Mouse (Mus musculus): ENCODE measurements around the gene Bud23. TPM values are rescaled to one million over a fixed set of nuclear protein-coding genes. Genes with fewer than 3 reads are reported as not detected.
"Not testable (repeated sequence)": the region's sequence is repeated elsewhere in the genome, so short reads cannot be mapped to it uniquely, and the experiment has no call there.

The Bud23 gene
- polyA plus RNA-seq (2016; fragmentation: Nextera tagmentation; extraction: Ambion mirVana), result 63.6 and 68.5 TPM in 2 replicates

- Histone ChIP-seq H3K36me3 (peaks cover 47% of the 10 kb centered on the region), H3K4me2 (peak within 1 kb of the TSS; percentile 94), H3K9ac (peak within 1 kb of the TSS; percentile 91), H3K4me3 (peak within 1 kb of the TSS; percentile 94), H3K4me1 (replicated peaks) (peaks cover 21% of the 10 kb centered on the region)
- not testable (repeated sequence) for H3K27me3 ChIP-seq (replicated peaks); H3K9me3 ChIP-seq (replicated peaks); H3K27ac ChIP-seq (ENCODE audit: poor library complexity, severe bottlenecking); ATAC-seq (ENCODE audit: insufficient number of reproducible peaks, low FRiP score)
- WGBS, result 70% methylated on average over 9 of the region's 9 CpGs
These were observed at the start of gene Bud23 for GRCm38 (mm10) chr5:135064909-135065446. TSS of gene Bud23 (minus strand) at chr5:135064959.

- no peaks in the 10 kb centered on the region for H3K36me3 ChIP-seq
- ATAC-seq (ENCODE audit: insufficient number of reproducible peaks, low FRiP score), result no peak
- WGBS, result 86% methylated on average over 12 of the region's 12 CpGs
- H3K4me1 ChIP-seq (replicated peaks), result peaks cover 8% of the 10 kb centered on the region
- no peak overlapping the region for H3K9ac ChIP-seq
- H3K4me2 ChIP-seq, result no peak overlapping the region
- no peaks in the 10 kb centered on the region for H3K9me3 ChIP-seq (replicated peaks)
- no peak overlapping the region for H3K27ac ChIP-seq (ENCODE audit: poor library complexity, severe bottlenecking)
- H3K4me3 ChIP-seq, result no peak overlapping the region
- peaks cover 24% of the 10 kb centered on the region for H3K27me3 ChIP-seq (replicated peaks)
These were observed 49.0 kb upstream of the Bud23 start for GRCm38 (mm10) chr5:135113782-135114181.

- Histone ChIP-seq H3K4me2 (no peak overlapping the region), H3K36me3 (no peaks in the 10 kb centered on the region), H3K4me3 (no peak overlapping the region), H3K27ac (ENCODE audit: poor library complexity, severe bottlenecking) (no peak overlapping the region), H3K4me1 (replicated peaks) (peaks cover 17% of the 10 kb centered on the region), H3K27me3 (replicated peaks) (peaks cover 61% of the 10 kb centered on the region), H3K9ac (no peak overlapping the region), H3K9me3 (replicated peaks) (no peaks in the 10 kb centered on the region)
- 65% methylated on average over 6 of the region's 6 CpGs for WGBS
- ATAC-seq (ENCODE audit: insufficient number of reproducible peaks, low FRiP score), result no peak
These were observed 45.2 kb upstream of the Bud23 start for GRCm38 (mm10) chr5:135109976-135110375.

- Histone ChIP-seq H3K36me3 (no peaks in the 10 kb centered on the region), H3K4me2 (no peak overlapping the region), H3K9ac (no peak overlapping the region), H3K27ac (ENCODE audit: poor library complexity, severe bottlenecking) (no peak overlapping the region), H3K9me3 (replicated peaks) (no peaks in the 10 kb centered on the region), H3K4me1 (replicated peaks) (peaks cover 17% of the 10 kb centered on the region), H3K4me3 (no peak overlapping the region), H3K27me3 (replicated peaks) (peaks cover 64% of the 10 kb centered on the region)
- no peak for ATAC-seq (ENCODE audit: insufficient number of reproducible peaks, low FRiP score)
- WGBS, result 83% methylated on average over 3 of the region's 3 CpGs
These were observed 44.7 kb upstream of the Bud23 start for GRCm38 (mm10) chr5:135109426-135109825.

- H3K27ac ChIP-seq (ENCODE audit: poor library complexity, severe bottlenecking), result no peak overlapping the region
- no peaks in the 10 kb centered on the region for H3K9me3 ChIP-seq (replicated peaks)
- peaks cover 17% of the 10 kb centered on the region for H3K4me1 ChIP-seq (replicated peaks)
- H3K27me3 ChIP-seq (replicated peaks), result peaks cover 63% of the 10 kb centered on the region
- ATAC-seq (ENCODE audit: insufficient number of reproducible peaks, low FRiP score), result no peak
- 67% methylated on average over 6 of the region's 6 CpGs for WGBS
- H3K4me3 ChIP-seq, result no peak overlapping the region
- no peak overlapping the region for H3K9ac ChIP-seq
- no peaks in the 10 kb centered on the region for H3K36me3 ChIP-seq
- no peak overlapping the region for H3K4me2 ChIP-seq
These were observed 44.3 kb upstream of the Bud23 start for GRCm38 (mm10) chr5:135109017-135109416.

- ATAC-seq (ENCODE audit: insufficient number of reproducible peaks, low FRiP score), result no peak; the same call in 1 of the 2 replicates
- WGBS, result 10% methylated on average over 40 of the region's 40 CpGs
- Histone ChIP-seq H3K4me2 (peak overlapping the region; percentile 94), H3K4me1 (replicated peaks) (peaks cover 17% of the 10 kb centered on the region), H3K27ac (ENCODE audit: poor library complexity, severe bottlenecking) (no peak overlapping the region), H3K9me3 (replicated peaks) (no peaks in the 10 kb centered on the region), H3K27me3 (replicated peaks) (peaks cover 65% of the 10 kb centered on the region), H3K9ac (peak overlapping the region; percentile 68), H3K36me3 (no peaks in the 10 kb centered on the region), H3K4me3 (peak overlapping the region; percentile 49)
These were observed 43.1 kb upstream of the Bud23 start for GRCm38 (mm10) chr5:135107521-135108501.

GRCm38 (mm10) chr5:135106758-135107256, 42.0 kb upstream of the Bud23 start:
- Histone ChIP-seq H3K9ac (peak overlapping the region; percentile 68), H3K36me3 (no peaks in the 10 kb centered on the region), H3K4me3 (peak overlapping the region; percentile 49), H3K4me2 (peak overlapping the region; percentile 94), H3K27me3 (replicated peaks) (peaks cover 67% of the 10 kb centered on the region), H3K27ac (ENCODE audit: poor library complexity, severe bottlenecking) (no peak overlapping the region), H3K9me3 (replicated peaks) (no peaks in the 10 kb centered on the region), H3K4me1 (replicated peaks) (peaks cover 17% of the 10 kb centered on the region)
- ATAC-seq (ENCODE audit: insufficient number of reproducible peaks, low FRiP score), result peak; percentile 78
- WGBS, result under 1% methylated on average over 48 of the region's 48 CpGs

GRCm38 (mm10) chr5:135103999-135104660, 39.4 kb upstream of the Bud23 start:
- Histone ChIP-seq H3K4me2 (no peak overlapping the region), H3K27me3 (replicated peaks) (peaks cover 54% of the 10 kb centered on the region), H3K9ac (no peak overlapping the region), H3K4me3 (no peak overlapping the region), H3K36me3 (no peaks in the 10 kb centered on the region), H3K4me1 (replicated peaks) (peaks cover 17% of the 10 kb centered on the region), H3K9me3 (replicated peaks) (no peaks in the 10 kb centered on the region), H3K27ac (ENCODE audit: poor library complexity, severe bottlenecking) (no peak overlapping the region)
- ATAC-seq (ENCODE audit: insufficient number of reproducible peaks, low FRiP score), result no peak
- WGBS, result 58% methylated on average over 11 of the region's 11 CpGs

GRCm38 (mm10) chr5:135100981-135101380, 36.2 kb upstream of the Bud23 start:
- H3K4me2 ChIP-seq, result no peak overlapping the region
- no peaks in the 10 kb centered on the region for H3K9me3 ChIP-seq (replicated peaks)
- no peak overlapping the region for H3K9ac ChIP-seq
- no peak overlapping the region for H3K4me3 ChIP-seq
- 54% methylated on average over 1 of the region's 1 CpGs for WGBS
- no peak for ATAC-seq (ENCODE audit: insufficient number of reproducible peaks, low FRiP score)
- H3K27me3 ChIP-seq (replicated peaks), result peaks cover 23% of the 10 kb centered on the region
- H3K27ac ChIP-seq (ENCODE audit: poor library complexity, severe bottlenecking), result no peak overlapping the region
- H3K36me3 ChIP-seq, result no peaks in the 10 kb centered on the region
- H3K4me1 ChIP-seq (replicated peaks), result no peaks in the 10 kb centered on the region

GRCm38 (mm10) chr5:135089653-135090052, 24.9 kb upstream of the Bud23 start, which contains the start of gene Mlxipl:
TSS of gene Mlxipl (plus strand) at chr5:135089890.
- Histone ChIP-seq H3K4me2 (peak within 1 kb of the TSS; percentile 35), H3K27ac (ENCODE audit: poor library complexity, severe bottlenecking) (no peak within 1 kb of the TSS), H3K9ac (0 out of 2 replicates have a peak within 1 kb of the TSS, but pooled peaks have one; percentile 4), H3K27me3 (replicated peaks) (peaks cover 80% of the 10 kb centered on the region), H3K4me1 (replicated peaks) (0 out of 2 replicates have a peak, but pooled peaks cover 2% of the 10 kb centered on the region), H3K36me3 (no peaks in the 10 kb centered on the region), H3K9me3 (replicated peaks) (no peaks in the 10 kb centered on the region), H3K4me3 (peak within 1 kb of the TSS; percentile 9)
- 3% methylated on average over 39 of the region's 39 CpGs for WGBS
- ATAC-seq (ENCODE audit: insufficient number of reproducible peaks, low FRiP score), result no peak

Measured in heart, embryonic 12.5 days (tissue).